Mouse (Mus musculus) spleen, postnatal 36 days (tissue): ENCODE data around the gene Ccdc85b.

ENCODE experiments used
- DNase-seq, 2 experiments: peaks; one replicate each; pipeline ENCODE4 v3.0.0; 2022; ENCODE audit warnings: low spot score in 2 of 2, mixed read lengths in 1 of 2

The Ccdc85b gene

DNA sequence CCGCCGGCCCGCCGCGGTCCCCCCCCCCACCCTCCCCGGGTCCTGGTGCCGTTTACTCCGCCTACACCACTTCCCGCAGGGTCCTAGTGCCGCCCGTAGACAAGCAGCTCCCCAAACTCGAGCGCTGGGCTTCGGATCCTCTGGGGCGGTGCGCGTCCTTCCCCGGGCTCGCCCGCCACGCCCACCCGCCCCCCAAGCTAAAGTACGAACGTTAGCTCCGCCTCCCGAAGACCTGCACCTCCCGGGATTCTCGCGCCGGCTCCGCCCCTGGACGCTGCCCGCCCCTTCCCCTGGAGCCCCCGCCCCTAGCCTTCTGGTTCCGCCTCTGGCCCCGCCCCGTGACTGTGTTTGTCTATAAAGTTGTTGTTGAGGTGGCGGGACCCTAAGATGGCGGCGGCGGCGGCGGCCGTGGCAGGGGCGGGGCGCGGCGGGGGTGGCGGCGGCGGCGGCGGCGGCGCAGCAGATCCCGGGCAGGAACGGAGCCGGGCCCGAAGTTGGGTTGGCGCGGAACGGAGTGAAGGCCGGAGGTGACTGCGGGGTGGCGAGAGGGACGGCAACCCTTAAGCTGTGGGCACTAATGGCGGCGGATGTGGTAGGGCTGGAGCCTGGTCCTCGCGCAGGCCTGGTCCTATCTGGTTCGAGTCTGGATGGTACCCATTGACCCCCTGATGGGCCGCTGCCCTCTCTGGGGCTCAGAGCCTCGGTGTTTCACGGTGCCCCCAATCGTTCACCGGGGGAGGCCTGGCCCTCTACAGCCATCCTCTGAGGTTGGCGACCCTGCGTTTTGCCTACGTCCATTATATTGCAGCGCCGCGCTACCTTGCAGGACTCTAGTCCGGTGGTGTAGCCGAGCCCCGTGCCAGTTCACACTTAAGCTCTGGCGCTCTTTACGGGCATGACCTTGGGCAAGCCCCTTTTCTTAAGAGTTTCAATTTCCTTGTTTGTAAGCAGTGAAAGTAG, 32.6 kb downstream of the Ccdc85b start, which contains the start of the genes Drap1 and AI837181:
Gene Drap1, minus strand, starts transcription at position 198 of the 960 bp plus-strand sequence.
Gene AI837181, plus strand, starts transcription at position 363 of the 960 bp plus-strand sequence.
- DNase-seq: peak; percentile 89 to 94

DNA sequence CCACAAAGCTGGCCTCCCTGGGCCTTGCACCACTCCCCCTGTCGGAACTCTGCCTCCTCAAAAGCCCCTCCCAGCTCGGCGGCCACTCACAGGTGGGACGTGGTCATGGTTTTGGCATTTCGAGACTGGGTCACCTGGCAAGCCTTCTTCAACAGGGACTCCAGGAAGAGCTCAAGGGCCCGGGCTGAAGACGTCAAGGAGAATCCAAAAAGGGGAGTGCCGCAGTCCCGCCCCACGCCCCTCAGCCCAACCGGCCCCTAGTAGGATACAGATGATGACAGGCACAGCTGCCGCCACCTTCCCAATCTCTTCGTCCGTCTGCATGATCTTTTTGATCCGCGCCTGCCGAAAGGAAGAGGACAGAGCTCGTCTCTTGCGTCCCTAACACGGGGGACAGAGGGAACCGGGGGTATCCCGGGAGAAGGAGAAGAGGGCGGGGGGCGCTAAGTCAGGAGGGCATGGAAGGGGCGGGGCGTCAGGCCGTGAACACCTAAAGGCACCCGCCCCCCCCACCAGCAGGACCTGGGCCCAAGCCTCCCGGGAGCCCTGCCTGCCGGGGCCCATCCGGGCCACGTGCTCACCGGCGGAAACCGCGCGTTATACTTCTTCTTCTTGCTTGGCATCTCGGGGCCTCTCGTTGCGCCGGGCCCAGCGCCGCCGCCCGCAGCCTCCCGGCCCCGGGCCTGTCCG, 33.5 kb downstream of the Ccdc85b start:
- peak; percentile 74 to 75 for DNase-seq

DNA sequence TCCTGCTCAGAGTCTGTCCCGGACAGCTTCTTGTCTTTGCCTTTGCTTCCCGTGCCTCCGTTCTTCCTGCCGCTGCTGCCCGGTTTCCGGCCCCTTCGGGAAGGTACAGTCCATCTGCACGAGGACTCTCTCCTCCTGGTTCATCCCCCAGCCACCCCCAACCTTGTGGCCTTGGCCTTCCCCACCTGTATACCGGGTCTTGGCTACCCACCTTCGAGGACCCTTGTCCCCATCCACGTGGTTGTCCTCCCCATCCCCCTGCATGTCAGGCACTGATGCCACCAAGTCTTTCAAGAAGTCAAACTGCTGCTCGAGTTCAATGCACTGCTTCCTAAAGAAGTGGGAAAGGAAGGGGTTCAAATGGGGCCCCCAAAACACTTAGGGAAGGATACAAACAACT, 34.1 kb downstream of the Ccdc85b start:
- no peak for DNase-seq

DNA sequence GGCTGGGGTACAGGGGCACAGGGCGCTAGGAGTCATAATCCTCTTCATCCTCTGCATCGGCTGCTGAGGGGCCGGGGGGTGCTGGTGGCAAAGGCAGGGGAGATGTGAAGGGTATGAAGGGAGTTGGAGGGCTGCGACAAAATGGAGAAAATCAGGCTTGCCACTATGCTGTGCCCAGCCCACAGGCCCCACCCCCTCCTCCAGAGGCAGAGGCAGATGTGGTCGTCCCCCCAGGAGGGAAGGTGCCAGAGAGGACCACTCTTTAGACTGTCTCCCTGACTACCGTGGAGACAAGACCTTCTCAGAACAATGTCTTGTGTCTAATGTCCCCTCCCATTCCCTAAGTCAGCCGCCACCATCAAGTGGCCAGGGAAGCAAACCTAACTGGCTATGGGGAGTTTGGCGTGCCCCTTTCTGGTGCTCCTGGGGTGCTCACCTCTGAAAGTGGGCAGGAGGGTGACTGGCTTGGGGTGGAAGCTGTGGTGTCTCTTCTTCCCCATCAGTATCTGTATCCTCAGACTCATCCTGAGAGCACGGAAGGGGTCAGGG, 34.7 kb downstream of the Ccdc85b start:
- DNase-seq: no peak

DNA sequence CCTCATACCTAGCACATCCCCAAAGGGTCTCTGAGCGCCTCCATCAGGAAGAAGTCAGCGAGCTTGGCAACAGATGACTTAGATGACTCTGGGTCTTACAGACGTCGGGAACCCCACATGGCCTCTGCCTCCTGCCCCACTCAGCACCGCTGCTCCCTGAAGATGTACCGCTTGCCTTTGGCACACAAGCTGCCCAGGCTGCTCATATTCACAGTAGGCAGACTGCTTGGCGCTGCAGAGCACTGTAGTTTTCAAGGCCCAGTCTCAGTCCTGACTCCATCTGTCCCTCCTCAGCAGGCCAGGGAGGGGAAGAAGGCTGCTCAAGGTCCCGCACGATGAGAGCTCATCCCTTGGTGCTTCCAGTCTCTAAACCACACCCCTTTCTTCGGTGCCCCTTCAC, 35.4 kb downstream of the Ccdc85b start:
- DNase-seq: no peak

DNA sequence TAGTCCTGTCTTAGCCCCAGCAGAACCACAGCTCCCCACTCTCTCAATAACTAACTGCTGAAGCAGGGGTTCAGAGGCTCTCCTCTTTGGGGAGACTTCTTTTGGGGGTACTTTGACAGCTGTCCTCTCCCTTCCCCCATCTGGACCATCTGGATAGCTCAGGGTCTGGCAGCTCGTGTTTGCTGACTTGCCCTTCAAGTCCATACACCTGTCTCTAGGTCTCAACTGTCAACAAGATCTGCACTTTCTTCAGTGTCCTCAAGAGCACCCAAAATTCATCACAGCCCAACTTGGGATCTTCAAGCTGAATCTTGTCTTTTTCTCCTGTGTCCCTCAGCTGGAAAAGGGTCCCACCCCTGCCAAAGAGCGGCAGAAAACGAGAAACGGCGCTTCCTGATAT, 35.9 kb downstream of the Ccdc85b start:
- DNase-seq: no peak

DNA sequence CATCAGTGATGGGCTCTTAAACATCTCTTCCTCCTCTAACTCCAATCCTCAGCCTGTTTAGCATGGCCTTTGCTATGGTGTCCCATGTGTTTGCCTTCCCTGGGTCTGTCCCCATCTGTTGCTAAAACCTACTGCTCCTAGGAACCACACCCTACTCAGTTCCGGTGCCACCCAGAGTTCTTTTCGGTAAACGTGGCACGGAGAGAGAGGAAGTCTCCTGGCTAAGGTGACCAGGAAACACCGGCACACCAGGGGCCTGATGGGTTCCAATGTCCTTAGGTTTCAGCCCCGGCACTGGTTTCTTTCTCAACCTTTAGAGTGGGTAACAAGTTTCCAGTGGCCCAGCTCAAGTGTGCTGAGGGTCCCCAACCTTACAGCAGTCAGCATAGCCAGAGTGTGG, 37.1 kb downstream of the Ccdc85b start:
- no peak for DNase-seq

DNA sequence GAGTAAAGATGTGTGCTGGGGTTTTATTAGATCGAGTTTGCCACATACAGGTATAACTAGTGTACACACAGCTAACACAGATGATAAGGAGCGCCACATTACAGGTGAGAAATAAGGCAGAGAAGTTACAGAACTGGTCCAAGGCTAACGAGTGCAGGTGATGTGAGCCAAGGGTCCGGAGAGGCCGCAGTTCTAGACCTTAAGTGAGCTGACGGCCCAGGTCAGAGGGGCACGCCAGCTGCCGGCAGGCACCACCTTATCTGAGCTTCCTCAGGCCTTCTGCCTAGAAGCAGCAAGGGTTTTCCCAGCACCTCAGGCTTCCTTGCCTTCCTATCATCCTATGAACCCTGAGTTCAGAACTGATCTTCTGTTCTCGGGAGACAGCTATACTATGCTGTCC, 38.1 kb downstream of the Ccdc85b start:
- no peak for DNase-seq

DNA sequence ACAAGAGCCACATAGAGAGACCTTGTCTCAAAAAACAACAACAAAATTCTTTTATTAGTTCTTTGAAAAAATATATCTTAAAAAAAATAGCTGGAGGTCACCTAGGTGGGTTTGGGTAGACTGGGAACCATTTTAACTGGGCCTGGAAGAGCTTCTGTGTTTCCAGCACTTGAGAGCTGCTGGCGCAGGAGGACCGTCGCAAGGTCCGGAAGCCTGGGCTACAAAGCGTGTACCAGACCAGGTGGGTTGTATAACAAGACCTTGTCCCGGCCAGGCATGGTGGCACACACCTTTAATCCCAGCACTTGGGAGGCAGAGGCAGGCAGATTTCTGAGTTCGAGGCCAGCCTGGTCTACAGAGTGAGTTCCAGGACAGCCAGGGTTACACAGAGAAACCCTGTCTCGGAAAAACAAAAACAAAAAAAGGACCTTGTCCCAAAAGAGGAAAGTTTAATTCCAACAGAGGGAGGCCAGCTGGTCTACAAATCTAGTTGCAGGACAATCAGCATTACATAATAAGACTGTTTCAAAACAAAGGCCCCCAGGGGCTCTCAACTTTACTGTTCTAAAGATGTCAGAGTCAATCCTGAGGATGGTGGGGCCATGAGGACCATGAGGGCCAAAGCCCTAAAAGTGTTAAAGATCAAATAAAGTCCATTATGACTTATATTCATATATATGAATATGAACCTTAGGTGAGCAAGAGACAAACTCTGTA, 38.8 kb downstream of the Ccdc85b start:
- DNase-seq: no peak

DNA sequence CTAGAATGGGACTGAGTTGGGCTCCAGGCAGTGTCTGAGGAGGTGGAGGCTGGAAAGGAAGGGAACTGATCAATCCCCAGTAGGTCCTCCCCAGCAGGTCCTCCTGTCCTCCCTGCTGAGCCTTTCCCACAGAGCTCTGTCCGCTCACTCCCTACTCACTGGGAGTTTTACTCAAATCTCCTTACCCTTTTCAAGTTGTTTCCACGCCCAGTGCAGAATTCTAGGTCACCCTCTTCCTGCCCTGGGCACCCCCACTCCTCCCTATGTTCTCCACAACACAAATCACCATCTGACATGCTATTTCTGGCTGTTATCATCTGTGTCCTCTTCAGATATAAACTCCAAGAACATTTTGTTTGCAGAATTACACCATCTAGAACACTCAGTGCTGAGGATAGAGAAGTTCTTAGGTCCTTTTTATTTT, 43.1 kb downstream of the Ccdc85b start:
- DNase-seq: no peak

DNA sequence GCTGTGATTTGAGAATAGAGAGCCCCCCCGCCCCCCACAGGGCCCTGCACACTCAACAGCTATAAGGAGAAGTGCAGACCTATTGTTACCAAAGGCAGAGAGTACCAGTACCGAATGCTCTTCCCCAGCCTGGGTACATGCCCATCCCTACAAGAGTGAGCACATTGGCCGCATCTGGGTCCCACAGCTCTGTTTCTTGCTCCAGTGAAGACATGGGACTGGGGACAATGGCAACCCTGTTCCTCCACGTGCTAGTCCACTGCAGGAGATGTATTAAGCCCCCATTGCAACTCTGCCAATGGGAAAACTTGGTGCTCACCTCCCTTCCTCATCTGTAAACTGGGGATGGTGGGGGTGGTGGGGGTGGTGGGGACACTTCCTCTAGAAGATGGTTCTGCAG, 43.9 kb downstream of the Ccdc85b start:
- DNase-seq: no peak

DNA sequence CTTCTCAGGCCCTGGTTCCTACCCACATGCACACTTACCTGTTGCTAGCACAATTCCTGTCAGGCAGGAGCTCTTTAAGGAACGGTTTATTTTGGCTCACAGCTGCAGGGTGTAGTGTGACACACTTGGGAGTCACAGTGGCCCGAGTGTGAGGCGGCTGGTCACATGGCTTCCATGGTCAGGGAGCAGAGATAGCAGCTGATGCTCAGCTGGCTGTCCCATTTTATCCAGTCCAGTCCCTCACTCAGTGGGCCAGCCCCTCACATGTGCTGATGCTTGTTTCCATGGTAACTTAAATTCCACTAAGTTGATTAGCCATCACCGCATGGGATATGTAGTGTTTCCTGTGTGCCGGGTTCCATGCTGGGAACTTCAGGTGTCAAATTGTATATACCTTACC, 45.7 kb downstream of the Ccdc85b start:
- DNase-seq: no peak

DNA sequence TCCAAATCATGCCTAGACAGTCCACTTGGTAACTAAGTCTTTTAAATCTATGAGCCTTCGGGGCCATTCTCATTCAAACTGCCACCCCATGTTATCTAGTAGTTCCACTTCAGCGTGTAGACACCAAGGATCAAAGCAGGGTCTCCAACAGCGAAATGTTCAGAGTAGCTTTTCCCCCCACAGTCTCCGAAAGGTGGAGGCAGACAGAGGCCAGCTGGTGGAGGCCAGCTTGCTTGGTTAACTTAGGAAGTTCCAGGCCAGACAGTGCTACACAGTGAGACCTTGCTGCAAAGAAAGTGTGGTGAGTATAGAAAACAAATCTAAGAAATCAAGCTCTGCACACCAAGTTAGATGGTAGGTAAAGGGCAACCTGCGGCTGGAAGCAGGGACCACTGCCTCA, 47.1 kb downstream of the Ccdc85b start:
- DNase-seq: no peak

DNA sequence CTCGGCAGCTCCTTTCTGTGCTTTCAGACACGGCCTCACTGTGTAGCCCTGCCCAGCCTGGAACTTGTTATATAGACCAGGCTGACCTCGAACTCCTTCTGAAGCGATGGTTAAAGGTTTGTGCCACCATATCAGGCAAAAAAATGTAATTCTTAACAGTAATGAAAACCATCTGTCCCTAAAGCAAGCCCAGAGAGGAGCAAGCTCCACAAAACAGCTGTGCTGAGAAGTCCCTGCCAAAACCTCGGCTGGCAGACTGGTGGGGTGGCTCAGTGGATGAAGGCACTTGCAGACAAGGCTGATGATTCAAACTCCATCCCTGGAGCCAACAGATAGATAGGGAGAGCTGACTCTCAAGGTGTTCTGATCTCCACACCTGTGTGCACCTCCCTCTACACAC, 48.6 kb downstream of the Ccdc85b start:
- no peak for DNase-seq

DNA sequence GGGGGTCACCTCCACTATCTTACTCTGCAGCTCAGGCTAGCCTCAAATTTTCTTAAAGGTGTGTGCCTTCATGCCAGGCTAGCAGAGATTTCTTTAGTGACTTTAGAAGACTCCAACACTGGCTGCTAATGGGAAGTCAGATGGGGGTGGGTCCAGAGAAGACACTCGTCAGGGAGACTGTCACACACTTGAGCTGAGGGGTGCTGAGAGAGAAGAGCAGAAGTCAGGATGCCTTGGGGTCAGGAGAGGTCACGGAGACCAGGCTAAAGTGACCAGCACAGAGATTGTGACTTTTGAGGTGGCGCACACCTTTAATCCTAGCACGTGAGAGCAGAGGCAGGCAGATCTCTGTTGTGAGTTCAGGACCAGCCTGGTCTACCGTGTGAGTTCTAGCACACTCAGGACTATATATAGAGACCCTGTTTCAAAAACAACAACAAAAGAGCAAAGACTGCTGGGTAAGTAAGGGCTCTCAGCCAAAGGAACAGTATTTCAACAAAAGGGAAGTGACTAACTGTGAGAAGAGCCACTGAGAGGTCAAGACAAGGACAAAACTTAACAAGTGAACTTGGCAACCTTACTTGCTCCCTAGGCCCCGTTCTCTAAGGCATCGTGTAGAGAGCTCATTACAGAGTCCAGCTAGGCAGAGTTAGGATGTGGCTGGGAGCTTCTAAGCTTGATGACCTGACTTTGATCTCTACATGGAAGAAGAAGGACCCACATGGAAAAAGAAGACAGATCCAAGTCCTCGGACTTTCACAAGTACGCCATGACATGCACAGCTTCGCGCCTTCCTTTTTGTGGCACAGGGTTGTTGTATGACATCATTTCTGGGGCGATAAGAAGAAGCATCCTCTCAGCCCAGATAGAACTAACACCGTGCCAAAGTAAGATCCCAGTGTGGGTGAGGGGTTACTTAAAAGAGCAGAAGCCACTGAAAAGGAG, 49.4 kb downstream of the Ccdc85b start:
- no peak for DNase-seq

DNA sequence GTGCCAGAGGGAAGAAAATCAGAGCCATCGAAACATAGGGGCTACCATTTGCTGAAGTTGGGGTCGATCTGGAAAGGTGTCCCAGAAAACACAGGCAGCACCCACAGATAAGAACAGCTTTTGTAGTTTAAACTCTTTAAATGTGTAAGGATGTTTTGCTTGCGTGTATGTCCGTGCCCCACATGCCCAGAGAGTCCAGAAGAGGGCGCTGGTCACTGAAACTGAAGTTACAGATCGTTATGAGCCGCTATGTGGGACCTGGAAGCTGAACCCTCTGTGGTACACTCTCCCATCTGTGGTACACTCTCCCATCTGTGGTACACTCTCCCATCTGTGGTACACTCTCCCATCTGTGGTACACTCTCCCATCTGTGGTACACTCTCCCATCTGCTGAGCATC, 50.6 kb downstream of the Ccdc85b start:
- DNase-seq: peak; percentile 60 to 76

DNA sequence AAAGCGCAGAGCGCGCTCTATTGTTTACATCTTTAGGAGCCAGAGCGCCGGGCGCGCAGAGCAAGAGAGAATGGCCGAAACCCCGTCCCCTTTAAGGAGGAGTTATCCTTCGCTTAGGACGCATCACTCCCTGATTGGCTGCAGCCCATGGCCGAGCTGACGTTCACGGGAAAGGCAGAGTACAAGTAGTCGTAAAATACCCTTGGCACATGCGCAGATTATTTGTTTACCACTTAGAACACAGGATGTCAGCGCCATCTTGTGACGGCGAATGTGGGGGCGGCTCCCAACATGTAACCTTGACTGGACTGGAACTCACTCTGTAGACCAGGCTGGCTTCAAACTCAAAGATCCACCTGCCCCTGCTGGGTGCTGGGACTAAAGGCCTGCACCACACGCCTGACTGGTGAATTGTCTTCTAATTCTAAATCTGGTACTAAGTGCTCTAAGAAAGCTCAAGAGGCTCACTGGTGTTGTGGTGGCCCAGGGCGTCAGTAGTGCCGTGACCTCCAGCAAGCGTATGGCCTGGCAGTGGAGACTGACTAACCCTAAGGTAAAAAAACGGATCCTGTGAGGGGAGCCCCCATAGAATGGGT, 51.1 kb downstream of the Ccdc85b start:
- DNase-seq: peak; percentile 46 to 58

DNA sequence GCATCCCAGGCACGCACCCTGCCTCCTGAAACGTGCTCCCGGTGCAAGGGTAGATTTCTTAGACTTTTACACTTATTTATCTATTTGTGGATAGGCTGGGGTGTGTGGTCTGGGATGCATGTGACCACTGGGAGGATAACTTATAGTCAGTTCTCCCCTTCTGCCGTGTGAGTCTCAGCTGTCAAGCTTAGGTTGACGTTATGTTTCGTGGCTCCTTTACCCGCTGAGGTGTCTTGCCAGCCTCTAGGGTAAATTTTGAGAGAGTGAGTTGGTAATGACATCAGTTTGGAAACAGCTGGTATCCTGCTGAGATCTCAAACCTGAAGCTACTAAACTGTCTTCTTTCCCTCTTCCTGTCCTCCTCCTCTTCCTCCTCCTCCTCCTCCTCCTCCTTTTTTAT, 51.8 kb downstream of the Ccdc85b start:
- no peak for DNase-seq
